Comparison of ENCODE assay signal across 10 mouse cellular contexts in genomic region chr5:134865158-134865557, GRCm38 (mm10). TPM values are rescaled to one million over a fixed set of nuclear protein-coding genes. Genes with fewer than 3 reads are reported as not detected.
DNase-seq lines count a peak whose midpoint lies in the region; ATAC-seq lines count a peak whose summit lies in the region.
"Had no signal": no experiment of that assay in that cellular context is flagged by ENCODE, and none has a peak within 500 bp of the region (broad histone marks: within the 10 kb centered on the region; RNA-seq: fewer than 3 reads in every experiment).

No protein-coding gene starts in this region.

- peak; percentile 43 to 53 for DNase-seq in layer of hippocampus, postnatal 10 days (ENCODE audit: low spot score in 2 of 2)
- DNase-seq in layer of hippocampus, adult 9-10 months (ENCODE audit: low spot score), result no peak
- DNase-seq in cerebellum, postnatal 10 days, result peak; percentile 71 to 77
- DNase-seq in heart, adult 18-20 months, result peak; percentile 69 to 72
- DNase-seq in retina, postnatal 1 day, result no peak

- no peak for ATAC-seq in limb, embryonic 12.5 days (ENCODE audit: insufficient number of reproducible peaks, insufficient read depth, low FRiP score, low TSS enrichment, low read depth)
- ATAC-seq in forebrain, embryonic 15.5 days (replicated peaks), result no peak
- ATAC-seq in intestine, embryonic 15.5 days, result no peak
- ATAC-seq: Patski had no signal

- peaks cover 40% of the 10 kb centered on the region for H3K4me1 ChIP-seq in limb, embryonic 12.5 days (replicated peaks)
- H3K4me1 ChIP-seq in forebrain, embryonic 15.5 days, result no peaks in the 10 kb centered on the region
- no peaks in the 10 kb centered on the region for H3K4me1 ChIP-seq in intestine, embryonic 15.5 days (replicated peaks)

- H3K36me3 ChIP-seq in limb, embryonic 12.5 days, result no peaks in the 10 kb centered on the region
- no peaks in the 10 kb centered on the region for H3K36me3 ChIP-seq in forebrain, embryonic 15.5 days
- no peaks in the 10 kb centered on the region for H3K36me3 ChIP-seq in intestine, embryonic 15.5 days

- no peak overlapping the region for H3K9ac ChIP-seq in limb, embryonic 12.5 days (replicated peaks)
- no peak overlapping the region for H3K9ac ChIP-seq in forebrain, embryonic 15.5 days (replicated peaks)
- H3K9ac ChIP-seq in intestine, embryonic 15.5 days, result no peak overlapping the region

- no peaks in the 10 kb centered on the region for H3K9me3 ChIP-seq in limb, embryonic 12.5 days
- no peaks in the 10 kb centered on the region for H3K9me3 ChIP-seq in forebrain, embryonic 15.5 days
- no peaks in the 10 kb centered on the region for H3K9me3 ChIP-seq in intestine, embryonic 15.5 days
- H3K9me3 ChIP-seq: megakaryocyte, embryonic 14.5 days had no signal

- H3K27ac ChIP-seq in limb, embryonic 12.5 days, result peak overlapping the region; percentile 78
- H3K27ac ChIP-seq in forebrain, embryonic 15.5 days (replicated peaks), result no peak overlapping the region
- H3K27ac ChIP-seq in intestine, embryonic 15.5 days, result no peak overlapping the region

- H3K27me3 ChIP-seq in limb, embryonic 12.5 days, result no peaks in the 10 kb centered on the region
- H3K27me3 ChIP-seq in forebrain, embryonic 15.5 days, result no peaks in the 10 kb centered on the region
- H3K27me3 ChIP-seq in intestine, embryonic 15.5 days (replicated peaks), result no peaks in the 10 kb centered on the region; the same call in 1 of the 2 replicates
- H3K27me3 ChIP-seq: Patski had no signal

- no peak overlapping the region for H3K4me2 ChIP-seq in limb, embryonic 12.5 days
- H3K4me2 ChIP-seq in forebrain, embryonic 15.5 days (replicated peaks), result no peak overlapping the region
- no peak overlapping the region for H3K4me2 ChIP-seq in intestine, embryonic 15.5 days (replicated peaks)

- WGBS in limb, embryonic 12.5 days, result 52% methylated on average over 8 of the region's 8 CpGs
- 63% methylated on average over 8 of the region's 8 CpGs for WGBS in forebrain, embryonic 15.5 days
- 46% methylated on average over 8 of the region's 8 CpGs for WGBS in intestine, embryonic 15.5 days

- no peak overlapping the region for H3K4me3 ChIP-seq in limb, embryonic 12.5 days (replicated peaks)
- H3K4me3 ChIP-seq in forebrain, embryonic 15.5 days, result no peak overlapping the region
- H3K4me3 ChIP-seq in intestine, embryonic 15.5 days (replicated peaks), result no peak overlapping the region
- H3K4me3 ChIP-seq: megakaryocyte, embryonic 14.5 days had no signal

RNA-seq across cellular contexts. Expression of gene Tmem270, which starts 41.4 kb away (rescaled TPM):
- total RNA-seq in layer of hippocampus, postnatal 10 days (2021), result not detected
- total RNA-seq in heart, adult 18-20 months (2021), result not detected
- polyA plus RNA-seq in limb, embryonic 12.5 days (2016; fragmentation: Nextera tagmentation; extraction: Ambion mirVana), result not detected in 2 replicates
- polyA plus RNA-seq in forebrain, embryonic 15.5 days (2015; fragmentation: Nextera tagmentation; extraction: Ambion mirVana), result not detected in 2 replicates
- polyA plus RNA-seq in intestine, embryonic 15.5 days (2015; fragmentation: Nextera tagmentation; extraction: Ambion mirVana), result not detected in 2 replicates
- polyA plus RNA-seq: Patski had no signal

RNA-seq across cellular contexts. Expression of gene Cldn13, which starts 50.2 kb away (rescaled TPM):
- total RNA-seq in layer of hippocampus, postnatal 10 days (2021), result not detected
- not detected for total RNA-seq in heart, adult 18-20 months (2021)
- 2.1 and 2.5 TPM in 2 replicates for polyA plus RNA-seq in limb, embryonic 12.5 days (2016; fragmentation: Nextera tagmentation; extraction: Ambion mirVana)
- polyA plus RNA-seq in forebrain, embryonic 15.5 days (2015; fragmentation: Nextera tagmentation; extraction: Ambion mirVana), result not detected in 2 replicates
- 3.9 and 5.3 TPM in 2 replicates for polyA plus RNA-seq in intestine, embryonic 15.5 days (2015; fragmentation: Nextera tagmentation; extraction: Ambion mirVana)
- polyA plus RNA-seq: Patski had no signal

Comparison
In these comparisons a context has a peak if more than half of its experiments do, and no peak if none do; other contexts are left out.
1. DNase-seq: peak in layer of hippocampus, postnatal 10 days (2 of 2), cerebellum, postnatal 10 days (2 of 2) and heart, adult 18-20 months (2 of 2); none in layer of hippocampus, adult 9-10 months (single experiment) and retina, postnatal 1 day (single experiment).